Mouse (Mus musculus) liver, embryonic 14.5 days (tissue): ENCODE data around the gene Atxn1l.

ENCODE experiments used
- CTCF ChIP-seq: IDR thresholded peaks from 2 replicates; pipeline ENCODE4 v1.5.1; 2016; ENCODE audit warnings: antibody characterized with exemption, low read depth, control low read depth
- EP300 ChIP-seq: IDR thresholded peaks from 2 replicates; pipeline ENCODE4 v1.6.1; 2016; ENCODE audit warnings: antibody characterized with exemption, low read depth

- TF ChIP-seq CTCF, result no peak
- TF ChIP-seq EP300, result no peak
These were observed 12.4 kb downstream of the Atxn1l start for GRCm38 (mm10) chr8:109725106-109725505.
